Mouse (Mus musculus) kidney, postnatal 10 days (tissue): ENCODE results near the gene Mafk.
"Not testable (repeated sequence)": the region's sequence is repeated elsewhere in the genome, so short reads cannot be mapped to it uniquely, and the experiment has no call there.

Source experiments
- DNase-seq: peaks from one replicate; pipeline ENCODE4 v3.0.0; 2021; ENCODE audit warnings: mixed read lengths

Mafk gene

GRCm38 (mm10) chr5:139791227-139792158 is at the start of gene Mafk:
Gene Mafk, plus strand, starts transcription at chr5:139791513.
- peak; percentile 99 for DNase-seq

GRCm38 (mm10) chr5:139742640-139743039 is 48.7 kb upstream of the Mafk start:
- DNase-seq: not testable (repeated sequence)

GRCm38 (mm10) chr5:139745771-139746170 is 45.5 kb upstream of the Mafk start:
- peak; percentile 84 for DNase-seq

GRCm38 (mm10) chr5:139749413-139750125 is 41.7 kb upstream of the Mafk start:
- DNase-seq: peak; percentile 83

- DNase-seq: peak; percentile 81
Measured at GRCm38 (mm10) chr5:139750535-139750934, 40.8 kb upstream of the Mafk start.

GRCm38 (mm10) chr5:139754753-139755152 is 36.6 kb upstream of the Mafk start:
- peak; percentile 78 for DNase-seq

GRCm38 (mm10) chr5:139756135-139756534 is 35.2 kb upstream of the Mafk start:
- no peak for DNase-seq

- DNase-seq: no peak
Measured at GRCm38 (mm10) chr5:139756586-139756985, 34.7 kb upstream of the Mafk start.

GRCm38 (mm10) chr5:139758096-139758495 is 33.2 kb upstream of the Mafk start:
- DNase-seq: no peak

- peak; percentile 45 for DNase-seq
Measured at GRCm38 (mm10) chr5:139764296-139764695, 27.0 kb upstream of the Mafk start.

- DNase-seq: no peak
Measured at GRCm38 (mm10) chr5:139768216-139768615, 23.1 kb upstream of the Mafk start.

- peak; percentile 99 for DNase-seq
Measured at GRCm38 (mm10) chr5:139775216-139775926, 15.9 kb upstream of the Mafk start, which contains the start of gene Ints1. Gene Ints1, minus strand, starts transcription at chr5:139775674.

- no peak for DNase-seq
Measured at GRCm38 (mm10) chr5:139776966-139777365, 14.3 kb upstream of the Mafk start.

GRCm38 (mm10) chr5:139781406-139781805 is 9.9 kb upstream of the Mafk start:
- no peak for DNase-seq

GRCm38 (mm10) chr5:139789466-139789865 is 1.8 kb upstream of the Mafk start:
- no peak for DNase-seq

- no peak for DNase-seq
Measured at GRCm38 (mm10) chr5:139792159-139792775, 954 bp downstream of the Mafk start.

- DNase-seq: no peak
Measured at GRCm38 (mm10) chr5:139792966-139793337, 1.6 kb downstream of the Mafk start.

GRCm38 (mm10) chr5:139793338-139794089 is 2.2 kb downstream of the Mafk start:
- DNase-seq: peak; percentile 73

GRCm38 (mm10) chr5:139794137-139794536 is 2.8 kb downstream of the Mafk start:
- DNase-seq: no peak

GRCm38 (mm10) chr5:139794938-139795337 is 3.6 kb downstream of the Mafk start:
- DNase-seq: no peak

- DNase-seq: no peak
Measured at GRCm38 (mm10) chr5:139796001-139796620, 4.8 kb downstream of the Mafk start.
